Mouse (Mus musculus): ENCODE measurements around the gene Tmem135. TPM values are rescaled to one million over a fixed set of nuclear protein-coding genes. Genes with fewer than 3 reads are reported as not detected.

Tmem135 gene
- polyA plus RNA-seq, 1 experiment, result 13.1 TPM

GRCm38 (mm10) chr7:89412094-89412493 is 8.1 kb upstream of the Tmem135 start:
- H3K27me3 ChIP-seq (ENCODE audit: control insufficient read depth, insufficient read depth, insufficient read length), result no peaks in the 10 kb centered on the region
- H3K4me2 ChIP-seq (ENCODE audit: low read depth), result no peak overlapping the region
- H3K36me3 ChIP-seq (ENCODE audit: control insufficient read depth, insufficient read depth), result peaks cover 15% of the 10 kb centered on the region
- no peaks in the 10 kb centered on the region for H3K79me2 ChIP-seq (ENCODE audit: control insufficient read depth, insufficient read depth)
- H3ac ChIP-seq (ENCODE audit: control insufficient read depth, insufficient read length), result no peak overlapping the region
- no peak overlapping the region for H3K4me3 ChIP-seq
- TF ChIP-seq REST (IDR thresholded peaks at IDR 0.05; ENCODE audit: insufficient read depth, insufficient read length) (no peak), TCF12 (IDR thresholded peaks at IDR 0.05; ENCODE audit: insufficient read depth, poor library complexity, severe bottlenecking) (no peak), MYOD1 (IDR thresholded peaks at IDR 0.05; ENCODE audit: control insufficient read depth in 1 of 3, insufficient read length in 2 of 3, low read depth in 2 of 3) (no peak), MAX (IDR thresholded peaks at IDR 0.05; ENCODE audit: low read depth) (no peak), E2F4 (IDR thresholded peaks at IDR 0.05; ENCODE audit: insufficient read depth) (no peak), POLR2A (IDR thresholded peaks at IDR 0.05; ENCODE audit: insufficient read length, low read depth) (no peak), USF1 (IDR thresholded peaks at IDR 0.05; ENCODE audit: low read depth) (no peak), MYOG (IDR thresholded peaks at IDR 0.05; ENCODE audit: control insufficient read depth in 1 of 3, insufficient read depth in 1 of 3, insufficient read length in 2 of 3, low read depth in 2 of 3) (no peak), TCF3 (IDR thresholded peaks at IDR 0.05; ENCODE audit: insufficient read length, low read depth) (no peak), SRF (IDR thresholded peaks at IDR 0.05; ENCODE audit: control insufficient read depth, insufficient read length, low read depth) (no peak), CEBPB (IDR thresholded peaks at IDR 0.05; ENCODE audit: insufficient read depth, poor library complexity, severe bottlenecking) (no peak), POLR2AphosphoS2 (IDR thresholded peaks at IDR 0.05; ENCODE audit: insufficient read length, low read depth) (no peak)

GRCm38 (mm10) chr7:89411346-89411745 is 7.3 kb upstream of the Tmem135 start:
- H3K4me2 ChIP-seq (ENCODE audit: low read depth), result no peak overlapping the region
- no peak overlapping the region for H3K4me3 ChIP-seq
- no peaks in the 10 kb centered on the region for H3K79me2 ChIP-seq (ENCODE audit: control insufficient read depth, insufficient read depth)
- H3K27me3 ChIP-seq (ENCODE audit: control insufficient read depth, insufficient read depth, insufficient read length), result no peaks in the 10 kb centered on the region
- no peak for TF ChIP-seq SRF (IDR thresholded peaks at IDR 0.05; ENCODE audit: control insufficient read depth, insufficient read length, low read depth)
- H3ac ChIP-seq (ENCODE audit: control insufficient read depth, insufficient read length), result no peak overlapping the region
- peaks cover 15% of the 10 kb centered on the region for H3K36me3 ChIP-seq (ENCODE audit: control insufficient read depth, insufficient read depth)

GRCm38 (mm10) chr7:89410294-89410693 is 6.3 kb upstream of the Tmem135 start:
- Histone ChIP-seq H3K4me3 (no peak overlapping the region), H3K4me2 (ENCODE audit: low read depth) (no peak overlapping the region), H3K79me2 (ENCODE audit: control insufficient read depth, insufficient read depth) (no peaks in the 10 kb centered on the region), H3K27me3 (ENCODE audit: control insufficient read depth, insufficient read depth, insufficient read length) (no peaks in the 10 kb centered on the region), H3ac (ENCODE audit: control insufficient read depth, insufficient read length) (no peak overlapping the region), H3K36me3 (ENCODE audit: control insufficient read depth, insufficient read depth) (peaks cover 15% of the 10 kb centered on the region)
- TF ChIP-seq MAX (IDR thresholded peaks at IDR 0.05; ENCODE audit: low read depth), result no peak
- TF ChIP-seq POLR2A (IDR thresholded peaks at IDR 0.05; ENCODE audit: insufficient read length, low read depth), result no peak
- no peak for TF ChIP-seq CEBPB (IDR thresholded peaks at IDR 0.05; ENCODE audit: insufficient read depth, poor library complexity, severe bottlenecking)
- no peak for TF ChIP-seq TCF12 (IDR thresholded peaks at IDR 0.05; ENCODE audit: insufficient read depth, poor library complexity, severe bottlenecking)
- TF ChIP-seq POLR2AphosphoS2 (IDR thresholded peaks at IDR 0.05; ENCODE audit: insufficient read length, low read depth), result no peak
- TF ChIP-seq SRF (IDR thresholded peaks at IDR 0.05; ENCODE audit: control insufficient read depth, insufficient read length, low read depth), result no peak
- TF ChIP-seq E2F4 (IDR thresholded peaks at IDR 0.05; ENCODE audit: insufficient read depth), result no peak
- no peak for TF ChIP-seq TCF3 (IDR thresholded peaks at IDR 0.05; ENCODE audit: insufficient read length, low read depth)
- no peak for TF ChIP-seq MYOG (IDR thresholded peaks at IDR 0.05; ENCODE audit: control insufficient read depth in 1 of 3, insufficient read depth in 1 of 3, insufficient read length in 2 of 3, low read depth in 2 of 3)
- no peak for TF ChIP-seq USF1 (IDR thresholded peaks at IDR 0.05; ENCODE audit: low read depth)
- no peak for TF ChIP-seq REST (IDR thresholded peaks at IDR 0.05; ENCODE audit: insufficient read depth, insufficient read length)
- no peak for TF ChIP-seq MYOD1 (IDR thresholded peaks at IDR 0.05; ENCODE audit: control insufficient read depth in 1 of 3, insufficient read length in 2 of 3, low read depth in 2 of 3)

GRCm38 (mm10) chr7:89407006-89407940 is 3.3 kb upstream of the Tmem135 start:
- peaks cover 15% of the 10 kb centered on the region for H3K36me3 ChIP-seq (ENCODE audit: control insufficient read depth, insufficient read depth)
- no peak overlapping the region for H3K4me3 ChIP-seq
- H3K27me3 ChIP-seq (ENCODE audit: control insufficient read depth, insufficient read depth, insufficient read length), result no peaks in the 10 kb centered on the region
- no peak overlapping the region for H3ac ChIP-seq (ENCODE audit: control insufficient read depth, insufficient read length)
- no peak overlapping the region for H3K4me2 ChIP-seq (ENCODE audit: low read depth)
- H3K79me2 ChIP-seq (ENCODE audit: control insufficient read depth, insufficient read depth), result no peaks in the 10 kb centered on the region
- no peak for TF ChIP-seq MAX (IDR thresholded peaks at IDR 0.05; ENCODE audit: low read depth)
- no peak for TF ChIP-seq REST (IDR thresholded peaks at IDR 0.05; ENCODE audit: insufficient read depth, insufficient read length)
- TF ChIP-seq TCF12 (IDR thresholded peaks at IDR 0.05; ENCODE audit: insufficient read depth, poor library complexity, severe bottlenecking), result no peak
- TF ChIP-seq POLR2A (IDR thresholded peaks at IDR 0.05; ENCODE audit: insufficient read length, low read depth), result no peak
- no peak for TF ChIP-seq MYOG (IDR thresholded peaks at IDR 0.05; ENCODE audit: control insufficient read depth in 1 of 3, insufficient read depth in 1 of 3, insufficient read length in 2 of 3, low read depth in 2 of 3)
- TF ChIP-seq MYOD1 (IDR thresholded peaks at IDR 0.05; ENCODE audit: control insufficient read depth in 1 of 3, insufficient read length in 2 of 3, low read depth in 2 of 3), result no peak
- TF ChIP-seq TCF3 (IDR thresholded peaks at IDR 0.05; ENCODE audit: insufficient read length, low read depth), result no peak
- no peak for TF ChIP-seq SRF (IDR thresholded peaks at IDR 0.05; ENCODE audit: control insufficient read depth, insufficient read length, low read depth)
- no peak for TF ChIP-seq USF1 (IDR thresholded peaks at IDR 0.05; ENCODE audit: low read depth)
